Mouse (Mus musculus): Measurements from ENCODE around the gene Galk2. TPM values are rescaled to one million over a fixed set of nuclear protein-coding genes. Genes with fewer than 3 reads are reported as not detected.

The Galk2 gene
- polyA plus RNA-seq, 1 experiment, result 22.8 TPM

GRCm38 (mm10) chr2:125936396-125936795 is 77.5 kb downstream of the Galk2 start:
- DNase-seq (ENCODE audit: extremely low spot score in 1 of 2, low spot score in 1 of 2), result no peak

GRCm38 (mm10) chr2:125938993-125939642 is 80.2 kb downstream of the Galk2 start:
- DNase-seq (ENCODE audit: extremely low spot score in 1 of 2, low spot score in 1 of 2), result no peak

- DNase-seq (ENCODE audit: extremely low spot score in 1 of 2, low spot score in 1 of 2), result peak; percentile 28 to 45
Observed at GRCm38 (mm10) chr2:125941111-125941785, 82.3 kb downstream of the Galk2 start.

DNA sequence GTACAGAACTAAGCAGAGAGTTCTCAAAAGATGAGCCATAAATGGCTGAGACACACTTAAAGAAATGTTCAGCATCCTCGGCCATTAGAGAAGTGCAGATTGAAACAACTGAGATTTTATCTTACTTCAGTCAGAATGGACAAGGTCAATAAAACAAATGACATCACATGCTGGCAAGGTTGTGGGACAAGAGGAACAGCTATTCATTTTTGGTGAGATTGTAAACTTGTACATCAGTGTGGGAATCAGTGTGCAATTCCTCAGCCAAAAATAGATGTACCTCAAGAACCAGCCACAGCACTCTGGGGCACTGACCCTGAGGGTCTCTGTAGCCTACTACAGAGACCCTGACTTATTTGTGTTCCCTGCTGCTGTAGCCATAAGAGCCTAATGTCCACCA is 84.4 kb downstream of the Galk2 start:
- DNase-seq (ENCODE audit: extremely low spot score in 1 of 2, low spot score in 1 of 2), result no peak

DNA sequence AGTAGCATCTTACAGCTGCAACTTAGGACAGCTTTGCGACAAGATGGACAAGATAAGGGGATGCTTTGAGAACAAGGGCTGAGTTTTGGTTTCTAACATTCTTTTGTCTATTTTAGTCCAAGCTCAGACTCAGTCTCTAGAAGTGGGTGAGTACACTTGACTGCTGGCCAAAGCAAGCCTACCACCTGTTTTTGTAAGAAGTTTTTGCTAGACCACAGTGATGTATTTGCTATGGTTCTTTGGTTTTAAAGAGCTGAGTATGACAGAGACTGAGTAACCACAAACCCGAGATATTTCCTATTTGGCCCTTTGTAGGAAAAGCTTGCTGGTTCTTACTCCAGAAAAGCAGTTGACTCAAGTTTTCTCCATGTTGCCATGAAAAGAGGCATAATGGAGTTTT is 89.3 kb downstream of the Galk2 start:
- DNase-seq (ENCODE audit: extremely low spot score in 1 of 2, low spot score in 1 of 2), result peak; percentile 13 to 42

- DNase-seq (ENCODE audit: extremely low spot score in 1 of 2, low spot score in 1 of 2), result no peak
Observed at GRCm38 (mm10) chr2:125968811-125969210, 109.9 kb downstream of the Galk2 start.

GRCm38 (mm10) chr2:125973207-125973606 is 114.3 kb downstream of the Galk2 start:
- DNase-seq (ENCODE audit: extremely low spot score in 1 of 2, low spot score in 1 of 2), result no peak

DNA sequence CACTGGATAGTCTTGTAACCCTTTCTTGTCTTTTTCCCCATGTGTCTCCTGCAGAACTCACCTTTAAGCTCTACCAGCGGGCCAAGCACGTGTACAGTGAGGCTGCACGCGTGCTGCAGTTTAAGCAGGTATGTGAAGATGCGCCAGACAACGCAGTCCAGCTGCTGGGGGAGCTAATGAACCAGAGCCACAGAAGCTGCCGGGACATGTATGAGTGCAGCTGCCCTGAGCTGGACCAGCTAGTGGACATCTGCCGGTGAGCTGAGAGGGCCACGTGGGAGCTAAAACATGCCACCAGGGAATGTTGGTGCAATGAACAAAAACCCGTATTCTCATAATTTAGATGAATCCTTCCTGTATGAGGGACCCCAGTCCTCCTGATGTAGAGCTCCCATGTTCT is 116.3 kb downstream of the Galk2 start:
- DNase-seq (ENCODE audit: extremely low spot score in 1 of 2, low spot score in 1 of 2), result no peak

DNA sequence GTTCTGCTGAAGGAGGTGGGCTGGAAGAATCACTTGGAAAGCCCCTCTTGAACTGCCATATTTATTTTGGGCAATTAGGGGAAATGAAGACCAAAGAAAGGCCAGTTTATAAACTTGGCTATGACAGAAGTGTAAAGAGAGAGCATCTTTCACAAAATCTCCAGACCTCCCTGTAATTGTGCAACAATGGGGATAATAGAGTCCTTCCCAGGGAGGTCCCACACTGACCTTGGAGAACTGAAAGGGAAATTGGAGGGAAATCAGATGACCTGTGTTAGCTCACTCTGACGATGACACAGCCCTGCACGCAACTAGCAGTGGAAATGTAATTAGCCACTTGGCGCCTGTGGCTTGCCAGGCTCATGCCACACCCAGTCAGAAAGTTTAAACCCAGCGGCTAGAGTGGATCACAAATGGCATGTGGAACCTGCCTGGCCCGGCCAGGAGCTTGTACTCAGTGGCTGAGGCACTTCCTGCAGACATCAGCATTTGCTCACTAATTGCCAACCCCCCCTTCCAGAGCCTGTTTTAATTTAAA is 117.0 kb downstream of the Galk2 start:
- DNase-seq (ENCODE audit: extremely low spot score in 1 of 2, low spot score in 1 of 2), result no peak

DNA sequence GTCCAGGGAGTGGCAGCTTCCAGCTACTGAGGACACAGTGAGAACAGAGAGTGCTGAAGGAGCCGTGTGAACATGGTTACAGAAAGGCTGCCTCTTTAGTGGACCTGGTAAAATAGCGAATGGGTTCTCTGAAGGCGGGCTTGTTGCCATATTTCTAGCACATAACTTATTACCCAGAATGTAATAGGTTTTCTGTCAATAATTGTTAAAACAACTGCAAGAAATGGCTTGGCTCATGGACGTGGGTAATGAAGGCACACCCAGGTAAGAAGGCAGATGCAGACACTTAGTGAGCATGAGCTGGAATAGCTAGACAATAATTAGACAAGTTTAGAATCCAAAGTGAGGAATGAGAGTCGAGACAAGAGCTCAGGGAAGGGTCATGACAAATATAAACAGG is 143.4 kb downstream of the Galk2 start:
- DNase-seq (ENCODE audit: extremely low spot score in 1 of 2, low spot score in 1 of 2), result no peak

- DNase-seq (ENCODE audit: extremely low spot score in 1 of 2, low spot score in 1 of 2), result peak; percentile 36 to 81
Observed at GRCm38 (mm10) chr2:126006088-126006487, 147.2 kb downstream of the Galk2 start.

DNA sequence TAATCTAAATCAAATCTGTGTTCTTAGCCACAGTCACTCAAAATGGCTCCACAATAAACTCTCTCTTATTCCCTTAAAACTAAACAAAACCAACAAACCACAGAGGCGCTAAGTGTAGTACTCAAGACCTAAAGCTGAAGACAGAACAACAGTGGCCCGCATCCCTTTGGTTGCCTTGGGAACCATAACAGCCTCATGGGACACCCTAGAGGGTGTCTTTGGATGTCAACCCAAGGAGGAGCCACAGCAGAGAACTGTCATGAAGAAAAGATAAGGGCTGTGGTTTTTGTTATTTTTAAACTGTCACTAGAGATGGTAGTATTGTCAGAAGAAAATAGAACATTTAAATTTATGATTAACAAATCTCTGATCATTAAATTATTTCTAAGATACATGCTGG is 147.8 kb downstream of the Galk2 start:
- no peak for DNase-seq (ENCODE audit: extremely low spot score in 1 of 2, low spot score in 1 of 2)

- no peak for DNase-seq (ENCODE audit: extremely low spot score in 1 of 2, low spot score in 1 of 2)
Observed at GRCm38 (mm10) chr2:126014989-126015710, 156.2 kb downstream of the Galk2 start.

- DNase-seq (ENCODE audit: extremely low spot score in 1 of 2, low spot score in 1 of 2), result no peak
Observed at GRCm38 (mm10) chr2:126015763-126016473, 157.0 kb downstream of the Galk2 start.

- DNase-seq (ENCODE audit: extremely low spot score in 1 of 2, low spot score in 1 of 2), result no peak
Observed at GRCm38 (mm10) chr2:126031186-126031900, 172.4 kb downstream of the Galk2 start.

- peak in 1 of 2 experiments; percentile 46 for DNase-seq (ENCODE audit: extremely low spot score in 1 of 2, low spot score in 1 of 2)
Observed at GRCm38 (mm10) chr2:126033114-126033972, 174.4 kb downstream of the Galk2 start.

Measured in frontal cortex, adult 2 months (tissue).